Mouse (Mus musculus) cerebellum, adult 18-20 months (tissue): ENCODE measurements around the gene Metrnl.

Source experiments
- DNase-seq, 2 experiments: peaks; one replicate each; pipeline ENCODE4 v3.0.0; 2021

Metrnl gene

DNA sequence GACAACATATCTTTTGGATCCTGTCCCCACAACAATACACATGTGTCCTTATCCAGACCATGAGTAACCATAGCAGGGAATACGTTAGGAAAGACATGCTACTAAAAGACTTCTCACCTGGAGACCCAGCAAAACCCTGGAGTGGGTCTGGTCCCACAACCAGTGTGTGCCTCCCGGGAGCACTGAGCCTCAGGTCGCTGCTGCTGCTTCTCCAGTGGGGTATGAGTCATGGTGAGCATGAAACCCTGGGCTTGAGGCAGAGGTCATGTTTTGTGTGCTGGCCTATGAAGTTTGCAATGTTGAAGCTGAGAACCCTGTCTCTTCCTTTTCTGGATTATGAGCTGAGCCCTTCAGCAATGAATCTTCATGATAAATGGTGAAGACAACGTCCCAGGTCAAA lies 15.3 kb upstream of the Metrnl start:
- no peak for DNase-seq

DNA sequence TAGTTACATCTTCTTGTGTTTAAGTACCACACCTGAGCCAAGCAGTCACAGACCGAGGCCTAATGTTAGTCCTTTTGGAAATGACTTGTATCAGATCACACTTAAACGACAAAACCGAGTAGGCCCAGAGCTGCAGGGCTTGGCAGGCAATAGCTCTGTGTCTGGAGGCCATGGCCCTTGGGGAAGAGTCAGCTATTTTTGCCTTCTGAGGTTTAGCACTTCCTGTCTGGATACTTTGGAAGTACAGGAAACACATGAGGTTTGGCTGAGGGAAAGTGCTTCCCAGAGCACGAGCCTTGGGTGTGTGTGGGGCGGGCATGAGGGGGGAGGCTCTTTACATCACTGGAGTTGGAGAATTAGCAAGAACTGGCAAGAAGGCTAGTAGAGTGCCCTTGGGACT lies 14.7 kb upstream of the Metrnl start:
- no peak for DNase-seq

DNA sequence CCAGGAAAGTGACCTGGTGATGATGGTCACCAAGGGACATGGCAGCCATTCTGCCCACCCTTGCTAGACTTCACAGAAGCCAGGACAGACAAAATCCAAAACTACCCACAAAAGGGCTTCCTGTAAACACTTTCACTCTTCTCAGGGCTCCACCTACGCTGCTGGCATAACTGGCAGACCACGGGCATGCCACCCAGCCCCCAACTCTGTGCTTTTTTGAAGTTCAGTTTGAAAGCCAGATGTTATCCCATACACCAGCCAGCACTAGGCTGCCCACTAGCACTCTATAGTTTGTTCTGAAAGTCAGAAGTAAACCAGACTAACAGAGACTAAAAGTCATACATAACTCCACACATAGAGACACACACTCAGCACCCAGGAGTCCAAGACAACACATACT lies 13.3 kb upstream of the Metrnl start:
- no peak for DNase-seq

DNA sequence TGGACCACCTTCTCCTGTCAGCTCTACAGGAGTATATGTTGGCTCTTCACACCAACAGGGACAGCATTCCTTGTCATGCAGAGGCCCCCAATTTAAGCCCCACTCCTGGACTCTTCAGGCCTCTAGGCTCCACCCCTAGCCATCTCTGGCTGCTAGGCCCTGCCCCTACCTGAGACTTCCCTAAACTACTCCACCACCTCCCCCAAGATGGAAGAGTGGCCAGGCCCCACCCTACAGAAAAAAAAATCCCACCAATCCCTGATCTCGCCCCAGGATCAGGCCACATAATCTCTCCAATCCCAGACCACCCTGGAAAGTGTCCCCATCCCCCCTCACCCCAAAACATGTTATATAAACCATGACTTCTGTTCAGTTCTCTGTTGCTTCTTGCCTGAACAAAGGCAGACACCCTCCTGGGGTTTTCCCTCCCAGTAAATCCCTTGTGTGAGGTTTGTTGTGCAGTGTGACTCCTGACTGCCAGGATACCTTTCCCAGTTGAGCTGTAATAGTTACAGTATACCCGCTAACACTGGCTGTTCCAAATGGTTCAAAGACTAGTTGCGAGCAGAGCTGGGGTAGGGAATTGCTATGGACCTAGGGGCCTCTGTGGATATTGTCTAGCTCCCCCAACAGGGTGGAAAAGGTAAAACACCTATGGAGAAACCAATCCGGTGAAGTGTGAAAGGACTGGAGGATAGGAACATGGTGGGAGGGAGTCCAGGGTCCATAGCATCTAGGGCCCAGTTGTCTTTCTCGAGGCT lies 5.9 kb upstream of the Metrnl start:
- no peak for DNase-seq

DNA sequence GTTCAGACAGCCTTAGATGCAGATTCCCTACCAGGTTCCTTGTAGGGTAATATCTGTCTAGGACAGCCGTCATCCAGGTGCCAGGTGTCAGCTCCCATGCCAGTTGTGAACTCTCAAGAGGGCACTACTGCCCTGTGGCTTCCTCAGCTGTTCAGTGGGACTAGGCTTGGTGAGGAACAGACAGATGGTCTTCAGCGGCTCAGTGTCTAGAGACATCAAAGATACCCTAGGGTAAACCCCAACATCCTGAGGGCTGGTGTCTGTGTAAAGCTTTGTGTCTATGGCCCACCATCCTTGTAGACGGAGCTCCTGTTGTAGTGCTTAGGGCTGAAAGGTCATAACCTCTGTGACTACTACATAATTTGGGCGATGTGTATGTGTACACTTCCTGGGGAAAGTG lies 4.1 kb upstream of the Metrnl start:
- DNase-seq = no peak

DNA sequence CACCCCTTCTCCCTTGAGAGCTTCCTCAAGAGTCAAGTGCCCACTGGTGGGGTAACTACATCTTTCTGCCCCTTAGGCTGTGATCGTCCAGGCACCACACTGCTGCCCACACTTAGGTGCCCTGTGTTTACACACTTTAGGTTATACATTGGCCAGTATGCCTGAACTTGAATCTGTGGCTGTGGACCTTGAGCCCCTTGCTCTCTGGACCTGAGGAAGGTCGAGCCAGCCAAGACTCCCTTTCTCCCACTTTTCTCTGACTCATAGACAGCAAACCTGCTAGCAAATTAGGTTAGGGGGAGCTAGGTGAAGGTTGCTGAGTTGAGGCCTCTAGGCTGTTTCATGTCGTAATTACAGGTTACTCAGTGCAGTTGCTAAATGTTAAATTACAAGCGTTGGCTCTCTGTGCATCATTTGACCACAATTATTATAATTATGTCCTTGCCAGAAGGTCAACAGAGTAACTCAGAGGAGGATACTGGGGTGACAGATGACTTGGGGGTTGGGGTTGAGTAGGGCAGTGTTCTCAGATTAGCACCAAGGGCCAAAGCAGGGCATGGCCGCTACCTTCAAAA lies 2.9 kb upstream of the Metrnl start:
- DNase-seq = no peak

DNA sequence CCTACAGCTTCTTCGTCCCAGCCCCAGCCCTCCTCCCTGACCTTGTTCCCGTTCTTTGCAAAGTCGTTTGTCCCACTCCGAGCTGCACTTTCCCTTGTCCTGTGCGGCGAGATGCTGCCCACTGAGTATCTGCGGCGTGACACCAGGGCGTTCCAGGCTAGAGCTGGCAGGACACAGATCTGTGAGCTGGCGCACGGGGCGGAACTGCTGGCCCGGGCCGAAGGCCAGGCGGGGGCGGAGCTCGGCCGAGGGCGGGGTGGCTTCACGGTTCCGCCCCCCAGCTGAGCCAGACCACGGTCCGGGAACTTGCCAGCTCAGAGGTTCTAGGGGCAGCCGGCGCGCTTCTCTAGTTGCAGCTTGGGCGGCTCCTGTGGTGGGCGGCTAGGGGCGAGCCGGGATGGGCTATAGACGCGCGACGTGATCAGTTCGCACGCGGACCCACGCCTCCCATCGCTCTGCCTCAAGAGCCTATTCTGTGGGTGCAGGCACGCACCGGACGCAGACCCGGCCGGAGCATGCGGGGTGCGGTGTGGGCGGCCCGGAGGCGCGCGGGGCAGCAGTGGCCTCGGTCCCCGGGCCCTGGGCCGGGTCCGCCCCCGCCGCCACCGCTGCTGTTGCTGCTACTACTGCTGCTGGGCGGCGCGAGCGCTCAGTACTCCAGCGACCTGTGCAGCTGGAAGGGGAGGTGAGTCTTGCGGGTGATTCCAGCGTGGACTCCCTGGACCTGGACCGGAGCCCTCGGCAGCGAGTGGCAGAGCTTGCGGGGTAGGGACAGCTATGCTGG lies 959 bp downstream of the Metrnl start:
- DNase-seq = peak; percentile 73 to 84

DNA sequence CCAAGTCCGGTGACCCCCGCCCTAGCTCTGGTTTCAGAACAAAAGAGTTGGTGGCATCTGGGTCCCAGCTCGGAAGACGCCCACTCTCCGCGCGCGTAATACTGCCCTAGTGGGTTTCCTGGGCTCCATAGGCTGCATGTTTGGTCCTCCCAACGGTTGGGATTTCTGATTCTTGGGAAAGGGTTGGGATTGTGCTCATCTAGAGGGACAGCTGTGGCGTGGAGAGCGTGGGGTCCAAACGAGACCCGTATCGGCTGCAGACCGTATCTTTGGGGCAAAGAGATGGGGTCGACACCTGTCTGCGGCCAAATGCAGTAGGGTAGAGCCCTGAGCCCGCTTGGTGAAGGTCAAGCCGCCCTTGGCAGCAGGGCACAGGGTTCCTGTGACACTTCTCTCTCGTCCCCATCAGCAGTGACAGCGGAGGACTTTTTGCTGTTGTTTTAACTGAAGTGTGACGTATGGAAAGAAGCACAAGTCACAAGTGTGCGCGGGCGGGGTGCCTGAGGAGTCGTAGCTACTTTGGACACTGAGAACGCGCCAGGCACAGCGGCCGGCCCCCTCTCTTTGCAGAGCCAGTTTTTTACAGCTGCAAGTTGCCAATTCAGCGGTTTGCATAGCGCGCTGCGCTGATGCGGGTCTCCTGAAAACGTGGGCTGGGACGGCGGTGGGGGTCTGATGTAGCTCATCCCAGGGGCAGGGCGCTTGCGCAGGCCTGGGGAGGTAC lies 1.7 kb downstream of the Metrnl start:
- DNase-seq = peak; percentile 18 to 23

DNA sequence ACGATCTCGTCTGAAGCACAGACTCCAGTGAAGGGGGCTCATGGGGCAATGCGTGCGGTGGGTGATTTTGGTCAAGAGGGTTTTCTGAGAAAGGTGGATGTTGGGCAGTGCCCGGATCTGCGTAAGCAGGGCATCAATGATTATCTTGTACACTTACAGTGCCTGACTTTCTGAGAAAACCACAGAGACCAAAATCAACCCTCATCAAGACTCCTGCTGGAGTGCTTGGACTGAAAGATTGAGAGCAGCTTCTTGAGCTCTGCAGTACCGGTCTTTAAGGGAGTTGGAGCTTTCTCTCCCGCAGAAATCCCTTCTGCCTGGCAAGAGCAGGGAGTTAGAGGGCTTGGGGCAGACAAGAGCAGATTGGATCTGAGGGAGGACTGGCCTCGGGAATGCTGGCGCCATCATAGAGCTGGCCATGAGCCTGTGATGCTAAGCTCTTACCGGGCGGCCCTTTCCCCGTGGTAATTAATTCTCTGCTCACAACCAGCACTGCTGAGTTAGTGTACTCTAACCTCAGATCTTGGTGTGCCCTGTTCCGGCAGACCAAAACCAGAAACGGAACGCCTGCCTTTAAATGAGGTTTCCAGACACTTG lies 2.4 kb downstream of the Metrnl start:
- peak; percentile 19 to 26 for DNase-seq

DNA sequence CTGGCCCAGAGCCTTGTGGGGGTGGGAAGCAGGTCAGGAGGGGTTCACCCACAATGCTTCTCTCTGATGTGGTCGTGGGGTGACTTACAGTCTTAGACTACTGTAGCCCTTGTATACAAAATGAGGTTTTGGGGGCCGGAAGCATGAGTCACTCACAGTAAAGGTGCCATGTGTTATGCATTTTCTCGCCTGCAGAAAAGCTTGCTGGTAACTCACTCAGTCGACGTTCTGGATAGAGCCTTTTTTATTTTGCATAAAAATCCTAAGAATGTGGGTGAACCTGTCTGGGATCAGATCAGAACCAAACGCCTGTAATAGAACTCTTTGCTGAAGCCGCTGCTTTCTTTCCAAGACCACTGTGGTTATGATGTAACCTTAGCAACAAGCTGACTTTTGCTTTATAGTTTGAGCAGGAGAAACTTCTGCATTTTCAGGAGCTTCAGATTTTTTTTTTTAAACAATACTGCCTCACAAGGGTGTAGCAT lies 5.2 kb downstream of the Metrnl start:
- no peak for DNase-seq

DNA sequence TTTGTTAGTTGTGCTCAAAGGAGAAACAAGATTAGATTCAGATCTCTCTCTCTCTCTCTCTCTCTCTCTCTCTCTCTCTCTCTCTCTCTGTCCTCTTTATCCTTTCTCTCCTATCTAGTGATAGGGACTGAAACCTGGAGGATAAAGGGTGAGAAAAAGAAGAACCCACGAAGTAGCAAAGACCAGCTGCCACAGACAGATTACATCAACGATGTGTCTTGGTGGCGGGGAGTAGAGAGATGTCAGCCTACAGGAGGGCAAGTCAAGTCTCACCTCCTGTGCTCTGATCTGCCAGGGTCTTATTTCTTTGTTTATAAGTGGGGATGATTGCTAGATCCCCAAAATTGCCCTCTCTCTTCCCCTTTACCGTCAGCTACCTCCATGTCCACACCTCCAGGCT lies 7.9 kb downstream of the Metrnl start:
- DNase-seq = no peak

DNA sequence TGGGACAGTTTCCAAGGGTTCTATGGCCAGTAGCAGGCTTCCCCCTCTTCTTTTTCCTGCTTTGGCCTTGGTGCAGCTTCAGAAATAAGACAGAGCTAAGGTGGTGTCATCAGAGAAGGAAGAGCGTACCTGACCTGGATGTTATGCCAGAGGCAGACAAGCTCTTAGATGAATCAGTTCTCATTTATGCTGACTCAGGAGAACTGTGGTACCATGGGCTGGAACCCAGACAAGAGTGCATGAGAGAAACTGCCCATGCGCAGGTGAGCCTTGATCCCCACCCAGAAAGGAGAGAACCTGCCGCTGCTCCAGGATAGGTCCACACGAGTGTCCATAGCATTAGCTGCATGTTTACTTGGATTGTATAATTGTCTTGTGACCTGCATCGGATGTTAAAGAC lies 8.9 kb downstream of the Metrnl start:
- DNase-seq = no peak

DNA sequence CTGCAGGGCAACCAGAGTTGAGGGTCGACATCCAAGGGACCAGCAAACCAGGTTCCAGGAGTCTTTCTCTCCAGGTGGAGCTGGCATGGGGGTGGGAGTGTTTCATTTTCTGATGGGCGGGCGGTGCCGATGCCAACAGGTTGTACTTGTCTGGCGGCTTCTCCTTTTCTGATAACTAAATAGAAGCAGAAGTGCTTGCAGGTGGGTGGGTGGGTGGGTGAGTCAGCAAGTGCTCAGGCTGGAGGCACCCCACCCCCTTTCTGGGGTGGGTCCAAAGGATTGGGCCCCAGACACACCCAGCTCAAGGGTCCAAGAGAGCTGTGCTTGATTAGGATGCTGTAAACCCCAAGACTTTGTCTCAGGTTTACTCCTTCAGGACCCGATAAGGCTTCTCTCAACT lies 11.6 kb downstream of the Metrnl start:
- no peak for DNase-seq

DNA sequence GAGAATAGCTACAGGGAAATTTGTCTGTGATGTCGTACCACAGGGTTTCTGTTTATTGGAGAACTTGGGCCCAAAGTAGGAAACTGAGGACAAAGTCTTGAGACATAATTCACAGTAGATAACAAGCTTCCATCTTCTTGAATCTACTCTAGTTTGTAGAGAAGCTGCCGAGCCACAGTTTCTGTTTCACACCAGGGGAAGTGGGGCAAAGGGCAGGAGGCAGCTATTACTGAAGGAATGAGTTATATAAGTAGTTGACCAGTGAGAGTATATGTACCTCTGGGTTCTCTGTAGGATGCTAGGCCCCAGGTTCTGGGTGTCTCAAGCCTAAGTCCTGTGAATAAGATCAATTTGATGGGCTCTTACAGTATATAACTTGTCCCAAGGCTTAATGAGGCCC lies 12.2 kb downstream of the Metrnl start:
- DNase-seq = no peak

DNA sequence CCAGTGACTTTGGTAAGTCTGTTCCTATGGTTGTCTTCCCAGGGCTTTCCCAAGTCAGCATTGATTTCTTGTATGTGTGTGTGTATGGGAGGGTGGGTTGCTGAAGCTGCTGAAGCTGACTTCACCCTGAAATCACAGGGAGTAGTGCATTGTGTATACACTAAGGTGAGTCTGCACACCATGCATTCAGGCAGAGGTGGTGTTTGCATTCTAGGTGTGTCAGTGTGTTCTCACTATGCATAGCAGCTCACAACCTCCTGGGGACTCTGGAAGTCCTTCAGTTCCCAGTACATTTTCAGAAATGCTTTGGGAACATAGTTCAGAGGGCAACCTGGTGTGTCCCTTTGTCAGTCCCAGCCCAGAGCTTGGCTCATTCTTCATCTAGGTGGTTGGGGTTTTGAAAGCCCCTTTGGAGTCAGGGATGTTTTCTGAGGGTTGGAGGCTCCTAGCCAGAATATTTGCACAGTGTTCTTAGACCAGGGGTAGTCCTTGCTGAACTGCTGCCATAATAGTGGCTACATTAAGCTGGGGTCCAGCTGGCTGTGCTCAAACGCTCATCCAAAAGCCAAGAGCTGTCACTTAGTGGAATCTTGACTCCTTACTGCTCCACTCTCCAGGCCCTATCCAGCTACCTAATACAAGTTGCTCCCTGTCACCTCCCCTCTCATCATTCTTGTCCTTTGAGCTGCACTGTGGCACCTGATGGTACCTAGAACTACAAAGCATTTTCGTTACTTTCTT lies 13.6 kb downstream of the Metrnl start:
- no peak for DNase-seq

DNA sequence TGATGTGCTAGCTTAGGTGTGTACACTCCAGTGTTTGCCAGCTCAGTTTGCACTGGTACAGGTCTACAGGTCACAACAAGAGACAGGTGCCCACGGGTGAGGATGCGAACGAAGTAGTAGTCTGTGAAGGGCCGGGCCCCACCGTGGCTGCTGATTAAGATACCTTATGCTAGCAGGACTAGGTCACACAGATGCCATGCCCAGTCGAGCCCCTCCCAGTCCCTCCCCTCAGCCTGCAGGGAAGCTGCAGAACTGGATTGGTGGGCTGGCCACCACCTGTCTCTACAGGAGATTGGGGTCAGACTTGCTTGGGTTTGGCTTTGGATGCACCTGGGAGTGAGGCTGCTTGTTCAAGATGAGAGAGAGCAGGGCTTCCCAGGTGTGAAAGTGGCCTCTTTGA lies 16.4 kb downstream of the Metrnl start:
- no peak for DNase-seq

DNA sequence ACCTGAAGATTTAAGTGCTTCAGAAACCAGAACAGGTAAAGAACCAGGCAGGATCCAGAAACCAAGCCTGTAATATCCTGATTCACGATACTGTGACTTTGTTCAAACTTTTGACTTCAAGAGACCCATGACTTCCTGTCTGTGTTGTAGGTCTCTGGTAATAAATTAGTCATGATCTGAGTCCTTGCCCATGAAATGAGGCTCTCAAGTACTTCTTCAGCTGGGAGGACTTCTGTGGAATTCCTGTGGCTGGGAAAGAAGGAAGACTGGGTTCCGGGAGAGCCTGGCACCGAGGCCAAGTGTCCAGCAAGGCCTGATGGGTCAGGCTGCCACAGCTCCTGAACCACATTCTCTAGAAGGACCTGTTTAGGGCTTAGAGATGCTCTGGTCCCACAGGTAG lies 19.4 kb downstream of the Metrnl start:
- DNase-seq = no peak

DNA sequence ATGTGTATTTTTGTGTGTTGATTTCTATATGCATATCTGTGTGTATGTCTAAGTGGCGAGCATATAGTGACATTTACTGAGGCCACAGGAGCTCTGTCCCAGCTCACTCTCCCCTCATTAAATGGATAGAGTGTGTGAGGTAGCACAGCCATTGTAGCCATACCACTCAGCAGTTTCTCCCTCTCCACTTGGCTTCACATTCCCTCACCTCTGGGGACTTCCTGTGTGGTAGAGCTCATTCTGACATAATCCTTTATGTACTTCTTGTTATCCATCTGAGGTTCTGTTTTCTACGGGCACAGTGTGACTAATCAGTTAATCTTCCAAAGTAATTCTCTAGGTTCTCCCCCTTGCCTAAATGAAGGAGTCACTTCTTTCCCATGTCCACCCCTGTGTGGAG lies 21.1 kb downstream of the Metrnl start:
- no peak for DNase-seq

DNA sequence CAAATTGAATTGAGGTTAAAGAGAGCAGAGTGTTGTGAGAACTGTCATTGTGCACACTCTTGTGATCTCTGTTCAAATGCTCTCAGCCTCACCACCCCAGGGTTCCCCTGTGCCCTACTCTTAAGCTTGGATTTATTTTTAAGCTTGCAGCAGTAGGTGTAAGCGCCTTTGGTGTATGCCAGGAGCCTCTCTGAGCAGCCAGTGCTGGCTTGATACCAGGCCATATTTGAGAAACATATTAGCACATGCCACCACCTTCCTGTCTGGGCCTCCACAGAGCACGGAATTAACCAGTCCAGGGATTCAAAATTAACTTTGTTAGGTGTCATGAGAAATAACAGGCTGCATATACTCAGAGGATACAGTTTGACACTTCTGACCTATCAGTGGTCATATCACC lies 25.3 kb downstream of the Metrnl start:
- DNase-seq = no peak

DNA sequence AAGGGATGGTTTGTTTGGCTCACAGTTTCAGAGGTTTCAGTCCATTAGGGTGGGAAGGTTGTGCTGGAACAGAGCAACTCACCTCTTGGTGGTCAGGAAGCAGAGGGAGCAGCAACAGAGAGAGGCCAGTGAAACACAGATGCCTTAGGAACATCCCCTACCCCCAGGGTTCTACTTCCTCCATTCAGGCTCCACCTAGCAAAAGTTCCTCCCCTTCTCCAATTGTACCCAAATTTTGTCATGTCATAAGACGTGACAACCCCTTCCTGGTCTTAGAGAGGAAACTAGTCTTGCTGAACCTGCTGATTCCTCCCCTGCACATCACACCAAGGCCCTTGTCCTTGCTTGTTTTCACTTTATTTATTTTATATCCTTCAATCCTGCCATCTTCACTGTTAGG lies 32.8 kb downstream of the Metrnl start:
- no peak for DNase-seq

DNA sequence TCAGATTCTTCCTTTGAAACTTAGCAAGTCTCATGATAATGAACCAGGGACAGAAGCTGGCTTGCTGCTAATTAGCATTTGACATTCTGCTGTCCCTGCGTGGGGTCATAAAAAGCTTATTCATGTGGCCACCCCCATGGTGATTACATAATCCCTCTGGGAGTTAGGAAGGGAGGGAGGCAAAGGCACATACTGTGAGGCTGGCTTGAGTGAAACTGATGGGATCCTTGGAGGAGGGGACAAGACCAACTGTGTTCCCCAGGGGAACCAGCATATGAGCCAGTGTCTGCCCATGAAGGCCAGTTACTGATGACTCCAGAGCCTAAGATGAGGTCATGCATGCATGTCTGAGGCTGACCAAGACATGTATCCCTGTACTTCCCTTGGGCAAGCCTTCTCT lies 33.5 kb downstream of the Metrnl start:
- DNase-seq = no peak

DNA sequence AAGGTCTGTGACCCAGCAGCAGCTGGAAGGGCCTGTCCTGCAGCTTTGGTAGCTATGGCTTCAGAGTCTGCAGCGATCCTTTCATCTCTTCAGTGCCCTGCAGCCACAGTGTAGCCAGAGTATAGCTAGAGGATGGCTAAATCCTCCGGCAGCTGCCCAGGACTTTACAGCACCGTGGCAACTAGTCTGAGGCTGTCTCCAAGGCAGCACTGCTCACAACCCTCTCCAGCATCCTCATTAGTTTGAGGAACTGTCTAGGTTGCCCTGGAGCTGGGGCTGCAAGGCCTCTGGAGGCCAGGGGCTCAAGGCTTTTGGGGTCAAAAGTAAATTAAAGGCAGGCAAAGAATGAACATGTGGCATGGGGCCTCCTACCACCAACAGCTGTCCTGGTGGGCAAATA lies 37.3 kb downstream of the Metrnl start:
- DNase-seq = no peak
